Mouse (Mus musculus) embryonic fibroblast, embryonic 13.5 days (primary cell): ENCODE measurements around the gene Tap2. TPM values are rescaled to one million over a fixed set of nuclear protein-coding genes. Genes with fewer than 3 reads are reported as not detected.

Experiments used
- H3K27ac ChIP-seq: 2 replicates; pipeline ENCODE4 v1.5.1; 2012; ENCODE audit warnings: low read length, control low read depth, inconsistent platforms; ENCODE audit not compliant: insufficient read depth
- H3K4me1 ChIP-seq: 2 replicates; pipeline ENCODE4 v1.6.1; 2011; ENCODE audit warnings: low read length; ENCODE audit not compliant: control insufficient read depth, insufficient read depth
- H3K4me3 ChIP-seq: 2 replicates; pipeline ENCODE4 v1.5.1; 2011; ENCODE audit warnings: mild to moderate bottlenecking, control low read depth, low read length; ENCODE audit not compliant: insufficient read depth
- CTCF ChIP-seq: IDR thresholded peaks from 2 replicates; pipeline ENCODE4 v1.5.1; 2011; ENCODE audit warnings: mild to moderate bottlenecking, control low read depth, low read length, moderate library complexity, borderline replicate concordance; ENCODE audit not compliant: insufficient read depth
- POLR2A ChIP-seq: IDR thresholded peaks from 2 replicates; pipeline ENCODE4 v1.6.1; 2011; ENCODE audit warnings: low read depth, mild to moderate bottlenecking, control low read depth, low read length, moderate library complexity
- polyA plus RNA-seq: library from polyadenylated mRNA; stranded (reverse); fragments of >200 nt; gene quantifications from 2 replicates; pipeline ENCODE4 v1.2.4, GENCODE M21; 2011; ENCODE audit warnings: low read depth; ENCODE audit not compliant: missing spikeins, insufficient read length

Gene Tap2
- polyA plus RNA-seq: 25.6 and 25.7 TPM in 2 replicates

DNA sequence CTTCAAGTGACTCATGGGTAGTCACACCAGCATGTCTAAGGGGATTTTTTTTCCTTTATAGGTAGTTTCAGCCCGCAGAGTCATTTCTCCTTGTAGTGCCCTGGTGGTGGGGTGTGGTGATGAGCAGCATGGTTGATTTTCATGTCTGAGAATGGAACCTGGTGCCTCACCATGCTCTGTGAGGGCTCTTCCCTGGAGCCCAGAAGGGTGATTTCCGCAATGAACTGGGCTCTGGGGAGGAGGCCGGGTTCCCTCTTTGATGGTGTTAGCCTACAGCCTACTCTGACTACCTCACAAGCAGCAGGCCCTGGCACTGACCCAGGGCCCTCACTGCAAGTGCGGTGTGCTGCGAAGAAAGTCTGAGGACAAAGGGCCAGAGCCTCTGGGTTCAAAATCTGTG is at the start of gene Tap2:
Gene Tap2 (plus strand): TSS at position 84 of the 400 bp plus-strand sequence.
- no peaks in the 10 kb centered on the region for H3K4me1 ChIP-seq
- TF ChIP-seq POLR2A (no peak), CTCF (no peak)
- H3K27ac ChIP-seq: no peak within 1 kb of the TSS
- H3K4me3 ChIP-seq: peak within 1 kb of the TSS; percentile 82

DNA sequence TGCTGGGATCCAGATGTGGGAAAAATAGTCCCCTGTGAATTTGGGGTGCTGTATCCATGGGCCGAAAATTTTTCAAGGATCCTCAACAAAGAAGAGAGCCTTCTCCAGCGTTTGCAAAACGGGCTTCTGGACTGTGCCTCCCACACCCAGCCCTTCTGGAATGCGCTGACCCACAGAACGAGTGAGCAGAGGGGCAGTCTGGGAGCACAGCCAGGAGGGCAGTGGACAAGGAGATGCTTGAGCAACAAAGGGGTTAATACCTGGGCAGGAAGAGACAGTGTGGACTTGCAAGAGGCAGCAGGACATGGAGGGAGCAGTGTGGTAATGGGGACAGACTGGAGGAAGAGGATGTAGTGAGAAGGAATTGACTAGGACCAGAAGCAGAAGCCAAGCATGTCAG is 47.8 kb upstream of the Tap2 start:
- no peak overlapping the region for H3K27ac ChIP-seq
- H3K4me1 ChIP-seq: no peaks in the 10 kb centered on the region
- TF ChIP-seq POLR2A (no peak), CTCF (no peak)
- H3K4me3 ChIP-seq: no peak overlapping the region

DNA sequence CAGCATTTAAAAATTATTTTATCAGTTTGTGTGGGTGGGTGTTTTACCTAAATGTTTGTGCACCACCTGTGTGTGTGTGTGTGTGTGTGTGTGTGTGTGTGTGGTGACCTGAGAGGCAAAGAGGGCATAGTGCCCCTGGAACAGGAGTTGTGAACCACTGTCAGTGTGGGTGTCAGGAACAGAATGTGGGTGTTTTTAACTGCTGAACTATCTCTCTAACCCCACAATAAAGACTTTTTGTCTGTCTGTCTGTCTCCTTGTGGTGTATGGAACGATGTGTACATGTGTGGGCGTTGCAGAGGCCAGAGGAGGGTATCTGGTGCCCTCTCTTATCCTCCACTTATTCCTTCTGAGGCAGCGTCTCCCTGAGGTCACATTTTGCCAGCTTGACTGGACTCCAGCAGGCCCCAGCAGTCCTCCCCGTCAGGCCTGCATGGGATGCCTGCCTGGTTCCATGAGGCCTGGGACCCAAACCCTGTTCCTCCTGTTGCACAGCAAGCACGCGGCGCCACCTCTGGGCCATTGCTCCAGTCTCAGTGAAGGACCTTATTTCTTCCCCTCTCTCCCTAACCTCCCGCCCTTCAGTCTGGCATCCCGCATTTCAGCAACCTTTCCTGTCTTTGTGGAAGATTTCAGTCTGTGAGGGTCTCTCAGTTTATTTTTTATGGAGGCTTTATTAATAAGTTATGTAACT is 39.0 kb upstream of the Tap2 start:
- no peak overlapping the region for H3K27ac ChIP-seq
- H3K4me1 ChIP-seq: no peaks in the 10 kb centered on the region
- TF ChIP-seq POLR2A (no peak), CTCF (peak; percentile 61; the same call in 1 of the 2 replicates)
- no peak overlapping the region for H3K4me3 ChIP-seq

DNA sequence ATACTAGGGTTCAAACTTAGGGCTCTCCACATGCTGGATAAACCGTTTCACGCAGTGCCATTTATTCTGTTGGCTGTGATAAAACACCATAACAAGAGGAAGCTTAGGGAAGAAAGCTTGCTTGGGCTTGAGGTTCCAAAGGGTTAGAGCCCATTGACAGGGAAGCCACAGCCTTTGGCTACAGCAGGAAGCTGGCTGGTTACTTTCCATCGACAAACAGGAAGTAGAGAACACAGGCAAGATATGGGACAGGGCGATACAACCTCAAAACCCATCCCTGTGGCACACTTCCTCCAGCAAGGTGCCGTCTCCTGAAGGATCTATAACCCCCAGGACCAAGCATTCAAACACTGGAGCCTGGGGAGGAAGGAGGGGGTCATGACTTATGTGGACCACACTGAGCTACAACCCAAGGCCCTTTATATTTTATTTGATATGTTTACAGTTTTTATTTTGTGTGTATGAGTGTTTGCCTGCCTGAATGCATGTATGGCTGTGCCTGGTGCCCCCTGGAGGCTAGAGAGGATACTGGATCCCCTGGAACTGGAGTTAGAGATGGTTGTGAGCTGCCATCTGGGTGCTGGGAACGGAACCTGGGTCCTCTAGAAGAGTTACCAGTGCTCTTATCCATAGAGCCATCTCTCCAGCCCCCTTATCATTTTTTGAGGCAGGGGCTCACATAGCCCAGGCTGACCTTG is 38.1 kb upstream of the Tap2 start:
- TF ChIP-seq CTCF (no peak), POLR2A (no peak)
- no peak overlapping the region for H3K4me3 ChIP-seq

DNA sequence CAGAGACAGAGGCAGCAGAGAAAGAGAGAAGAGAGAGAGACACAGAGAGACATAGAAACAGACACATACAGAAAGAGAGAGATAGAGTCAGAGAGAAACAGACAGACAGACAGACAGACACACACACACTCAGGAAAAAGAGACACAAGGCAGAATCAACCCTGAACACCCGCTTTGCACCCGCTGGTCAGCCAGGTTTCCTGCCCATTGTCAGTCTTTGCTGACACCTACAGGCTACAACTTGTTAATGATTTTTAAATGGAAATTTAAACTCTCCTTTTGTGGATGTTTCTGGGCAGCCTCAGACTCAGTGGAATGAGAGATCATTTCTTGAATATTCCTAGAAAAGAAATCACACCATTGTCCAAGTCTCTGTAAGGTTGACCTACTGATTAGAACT is 34.0 kb upstream of the Tap2 start:
- H3K4me3 ChIP-seq: no peak overlapping the region

More for the DNA sequence above, 38.1 kb upstream of the Tap2 start:
- H3K4me1 ChIP-seq: no peaks in the 10 kb centered on the region
- no peak overlapping the region for H3K27ac ChIP-seq

DNA sequence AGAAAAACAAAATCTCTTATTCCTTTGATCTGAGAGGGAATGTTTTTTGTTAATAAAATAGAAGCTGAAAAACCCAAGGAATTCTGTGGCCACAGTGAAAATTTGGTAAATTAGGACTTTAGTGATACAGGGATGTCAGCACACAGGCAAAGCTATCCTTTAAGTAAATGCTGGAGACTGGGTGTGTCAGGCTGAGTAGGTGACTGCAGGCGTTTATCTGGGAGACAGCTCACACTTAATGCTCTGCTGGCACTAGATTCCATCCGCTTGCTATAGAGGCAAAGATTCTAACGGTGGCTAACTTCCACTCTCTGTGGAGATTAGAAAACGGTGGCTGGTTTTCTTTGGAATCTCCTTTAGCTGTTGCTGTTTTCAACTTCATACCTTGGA is 32.8 kb upstream of the Tap2 start:
- TF ChIP-seq CTCF (no peak), POLR2A (no peak)
- Histone ChIP-seq H3K4me1 (no peaks in the 10 kb centered on the region), H3K4me3 (no peak overlapping the region)

More for the DNA sequence above, 34.0 kb upstream of the Tap2 start:
- TF ChIP-seq POLR2A (no peak), CTCF (peak; percentile 48; the same call in 1 of the 2 replicates)
- Histone ChIP-seq H3K4me1 (no peaks in the 10 kb centered on the region), H3K27ac (no peak overlapping the region)

DNA sequence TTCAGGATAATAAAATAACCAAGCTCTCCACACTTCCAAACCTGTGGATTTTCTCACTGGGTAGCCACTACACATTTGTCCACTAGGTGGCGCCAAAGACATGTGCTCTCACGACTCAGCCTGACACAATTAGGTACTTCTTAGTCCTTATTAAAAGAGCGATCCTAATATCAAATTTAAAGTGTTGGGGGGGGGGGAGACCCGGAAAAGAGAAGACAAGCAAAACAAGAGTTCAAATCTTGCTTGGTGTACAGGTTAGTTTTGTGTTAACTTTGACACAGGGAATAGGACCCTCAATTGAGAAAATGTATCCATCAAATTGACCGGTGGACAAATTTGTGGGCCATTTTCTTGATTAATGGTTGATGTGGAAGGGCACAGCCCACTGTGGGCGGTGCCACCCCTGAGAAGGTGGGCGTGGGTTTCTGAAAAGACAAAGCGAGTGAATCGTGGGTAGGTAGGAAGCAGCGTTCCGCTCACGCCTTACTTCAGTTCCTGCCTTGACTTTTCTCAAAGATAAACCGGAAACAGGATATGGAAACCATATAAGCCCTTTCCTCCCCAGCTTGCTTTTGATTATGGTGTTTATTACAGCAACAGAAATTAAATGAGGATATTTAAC is 32.3 kb upstream of the Tap2 start:
- TF ChIP-seq CTCF: peak; percentile 82; the same call in 1 of the 2 replicates
- TF ChIP-seq POLR2A: no peak

More for the DNA sequence above, 32.8 kb upstream of the Tap2 start:
- H3K27ac ChIP-seq: no peak overlapping the region

DNA sequence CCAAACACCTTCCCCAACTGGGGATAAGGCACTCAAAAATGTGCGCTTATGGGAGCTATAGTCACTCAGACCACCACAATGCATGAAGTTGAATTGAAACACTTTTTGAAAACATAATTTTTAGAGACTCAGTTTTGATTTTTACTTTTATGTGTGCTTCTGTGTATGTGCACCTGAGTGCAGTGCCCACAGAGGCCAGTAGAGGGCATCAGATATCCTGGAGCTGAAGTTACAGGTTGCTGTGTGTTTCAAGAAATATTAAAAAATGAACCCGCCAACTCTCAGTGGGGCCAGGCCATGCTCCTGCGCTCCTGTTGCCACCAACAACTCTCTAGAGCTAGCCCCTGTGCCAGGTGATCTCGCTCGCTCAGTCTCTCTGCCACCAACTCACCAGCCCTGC is 30.8 kb upstream of the Tap2 start:
- Histone ChIP-seq H3K4me1 (no peaks in the 10 kb centered on the region), H3K27ac (no peak overlapping the region), H3K4me3 (no peak overlapping the region)
- no peak for TF ChIP-seq POLR2A
- no peak for TF ChIP-seq CTCF

More for the DNA sequence above, 32.3 kb upstream of the Tap2 start:
- Histone ChIP-seq H3K4me3 (no peak overlapping the region), H3K4me1 (no peaks in the 10 kb centered on the region), H3K27ac (no peak overlapping the region)

DNA sequence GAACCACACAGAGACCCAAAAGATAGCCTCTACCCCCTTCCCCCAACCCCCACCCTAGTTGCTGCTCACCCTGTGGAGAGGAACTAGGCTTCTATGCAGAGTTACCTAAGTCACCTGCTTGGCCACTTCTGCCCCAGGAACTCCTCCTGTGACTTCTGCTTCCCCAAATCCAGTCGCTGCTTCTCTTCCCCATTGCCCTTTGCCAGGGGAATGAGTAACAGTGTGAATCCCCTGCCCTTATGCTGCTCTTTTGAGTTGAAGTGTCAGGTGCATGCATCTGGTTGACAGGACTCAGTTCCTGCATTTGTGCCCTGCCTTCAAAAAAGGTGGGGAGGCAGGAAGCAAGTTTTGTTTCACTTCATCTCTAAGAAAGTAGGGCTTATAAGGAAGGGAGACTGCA is 29.3 kb upstream of the Tap2 start:
- Histone ChIP-seq H3K4me3 (no peak overlapping the region), H3K4me1 (no peaks in the 10 kb centered on the region), H3K27ac (no peak overlapping the region)
- TF ChIP-seq CTCF (no peak), POLR2A (no peak)
